In genomic region chr7:140192851-140193250, GRCm38 (mm10) we compare ENCODE assay signal across 27 mouse cellular contexts. TPM values are rescaled to one million over a fixed set of nuclear protein-coding genes. Genes with fewer than 3 reads are reported as not detected.
A peak's percentile ranks its signal among the peaks of the same experiment; 100 is the strongest.
DNase-seq lines count a peak whose midpoint lies in the region; ATAC-seq and TF ChIP-seq lines count a peak whose summit lies in the region.
"Had no signal": no experiment of that assay in that cellular context is flagged by ENCODE, and none has a peak within 500 bp of the region (broad histone marks: within the 10 kb centered on the region; RNA-seq: fewer than 3 reads in every experiment).

No protein-coding gene starts in this region.

- no peak for ATAC-seq in kidney, embryonic 16.5 days (ENCODE audit: low FRiP score, low TSS enrichment)
- ATAC-seq: forebrain, embryonic 15.5 days; hindbrain, postnatal 0 days had no signal

- H3K9ac ChIP-seq in kidney, embryonic 16.5 days (replicated peaks; ENCODE audit: low read length), result no peak overlapping the region
- H3K9ac ChIP-seq: embryonic facial prominence, embryonic 12.5 days; forebrain, embryonic 15.5 days; hindbrain, embryonic 13.5 days had no signal

- H3K36me3 ChIP-seq in kidney, embryonic 16.5 days (ENCODE audit: insufficient read depth, low read length), result no peaks in the 10 kb centered on the region
- H3K36me3 ChIP-seq: embryonic facial prominence, embryonic 12.5 days; forebrain, embryonic 15.5 days; hindbrain, embryonic 13.5 days had no signal

- TF ChIP-seq CTCF in layer of hippocampus, adult 2 months (conservative IDR thresholded peaks at IDR 0.05), result no peak

- H3K27ac ChIP-seq in layer of hippocampus, adult 2 months, result peak overlapping the region; percentile 33; the same call in 1 of the 2 replicates
- H3K27ac ChIP-seq in kidney, embryonic 16.5 days (ENCODE audit: low read length), result no peak overlapping the region
- H3K27ac ChIP-seq: embryonic facial prominence, embryonic 12.5 days; forebrain, embryonic 15.5 days; hindbrain, embryonic 13.5 days; hindbrain, postnatal 0 days had no signal

- no peaks in the 10 kb centered on the region for H3K9me3 ChIP-seq in kidney, embryonic 16.5 days (ENCODE audit: low read length)
- H3K9me3 ChIP-seq: embryonic facial prominence, embryonic 12.5 days; forebrain, embryonic 15.5 days; hindbrain, embryonic 13.5 days had no signal

- no peaks in the 10 kb centered on the region for H3K4me1 ChIP-seq in kidney, embryonic 16.5 days (ENCODE audit: insufficient read depth, low read length)
- H3K4me1 ChIP-seq: embryonic facial prominence, embryonic 12.5 days; forebrain, embryonic 15.5 days; hindbrain, embryonic 13.5 days had no signal

- H3K4me2 ChIP-seq in kidney, embryonic 16.5 days (replicated peaks; ENCODE audit: low read depth, low read length), result no peak overlapping the region
- H3K4me2 ChIP-seq: embryonic facial prominence, embryonic 12.5 days; forebrain, embryonic 15.5 days; heart, embryonic 11.5 days; hindbrain, embryonic 13.5 days had no signal

- no peak overlapping the region for H3K4me3 ChIP-seq in layer of hippocampus, adult 2 months
- no peak overlapping the region for H3K4me3 ChIP-seq in kidney, embryonic 16.5 days (ENCODE audit: low read length)
- H3K4me3 ChIP-seq: embryonic facial prominence, embryonic 12.5 days; forebrain, embryonic 15.5 days; hindbrain, embryonic 13.5 days had no signal

- WGBS in kidney, embryonic 16.5 days, result 74% methylated on average over 2 of the region's 2 CpGs

- peak; percentile 67 for DNase-seq in heart, adult 11 months
- DNase-seq in heart, postnatal 25 days (ENCODE audit: low spot score), result no peak
- no peak for DNase-seq in layer of hippocampus, adult 2 months (ENCODE audit: low spot score in 2 of 2)
- DNase-seq in layer of hippocampus, postnatal 25 days (ENCODE audit: extremely low spot score in 1 of 2, low spot score in 1 of 2), result no peak
- DNase-seq in CD4-positive helper T cell, adult 2 months (ENCODE audit: low read depth, low spot score), result peak; percentile 35
- DNase-seq in thymus, postnatal 0 days (ENCODE audit: low spot score), result peak; percentile 79
- DNase-seq in ovary, postnatal 10 days (ENCODE audit: low spot score), result no peak
- DNase-seq: adrenal gland, postnatal 10 days; B cell, adult 2 months; cerebellum, adult 11-12 months; cerebellum, adult 9-10 months; cerebellum, postnatal 25 days had no signal

- intact Hi-C loops in heart, postnatal 25 days (cut with DNase I), result no loop called here

- H3K27me3 ChIP-seq in kidney, embryonic 16.5 days (ENCODE audit: insufficient read depth, low read length), result no peaks in the 10 kb centered on the region
- H3K27me3 ChIP-seq: embryonic facial prominence, embryonic 12.5 days; forebrain, embryonic 15.5 days; hindbrain, embryonic 13.5 days had no signal

RNA-seq across cellular contexts. Expression of gene Olfr524, which starts 12.9 kb away (rescaled TPM):
- total RNA-seq in heart, postnatal 25 days (2021), result not detected
- total RNA-seq in layer of hippocampus, adult 2 months (2021), result not detected
- total RNA-seq in layer of hippocampus, postnatal 25 days (2021), result not detected
- 1.1 and 1.3 TPM in 2 replicates for polyA plus RNA-seq in thymus, postnatal 0 days (2015; fragmentation: Nextera tagmentation; extraction: Ambion mirVana)
- polyA plus RNA-seq in kidney, embryonic 16.5 days (2015; fragmentation: Nextera tagmentation; extraction: Ambion mirVana), result not detected in 2 replicates
- total RNA-seq: adrenal gland, postnatal 10 days; adrenal gland, postnatal 4 days; gastrocnemius, adult 8-10 months; hematopoietic stem cell, adult 5-6 weeks; hindbrain, postnatal 0 days; MEL had no signal
- polyA plus RNA-seq: brain, embryonic 14.5 days; cortical plate, adult 2 months; embryonic facial prominence, embryonic 12.5 days; forebrain, embryonic 11.5 days; forebrain, embryonic 15.5 days; gonadal fat pad, adult 2 months; heart, embryonic 11.5 days; heart, postnatal 0 days; hindbrain, embryonic 13.5 days; hindbrain, postnatal 0 days had no signal

RNA-seq across cellular contexts. Expression of gene Olfr523, which starts 19.8 kb away (rescaled TPM):
- total RNA-seq in heart, postnatal 25 days (2021), result not detected
- under 1 TPM; 0.10 to 0.20 TPM for total RNA-seq in layer of hippocampus, adult 2 months (2021)
- total RNA-seq in layer of hippocampus, postnatal 25 days (2021), result under 1 TPM in 1 of 2 experiments, not detected in 1; 0.25 TPM
- 0.08 TPM in 2 replicates for polyA plus RNA-seq in thymus, postnatal 0 days (2015; fragmentation: Nextera tagmentation; extraction: Ambion mirVana)
- not detected in 2 replicates for polyA plus RNA-seq in kidney, embryonic 16.5 days (2015; fragmentation: Nextera tagmentation; extraction: Ambion mirVana)
- total RNA-seq: adrenal gland, postnatal 10 days; adrenal gland, postnatal 4 days; gastrocnemius, adult 8-10 months; hematopoietic stem cell, adult 5-6 weeks; hindbrain, postnatal 0 days; MEL had no signal
- polyA plus RNA-seq: brain, embryonic 14.5 days; cortical plate, adult 2 months; embryonic facial prominence, embryonic 12.5 days; forebrain, embryonic 11.5 days; forebrain, embryonic 15.5 days; gonadal fat pad, adult 2 months; heart, embryonic 11.5 days; heart, postnatal 0 days; hindbrain, embryonic 13.5 days; hindbrain, postnatal 0 days had no signal

RNA-seq across cellular contexts. Expression of gene Cd163l1, which starts 25.2 kb away (rescaled TPM):
- total RNA-seq in heart, postnatal 25 days (2021), result not detected
- under 1 TPM; 0.44 to 0.56 TPM for total RNA-seq in layer of hippocampus, adult 2 months (2021)
- total RNA-seq in layer of hippocampus, postnatal 25 days (2021), result under 1 TPM; 0.39 to 0.63 TPM
- polyA plus RNA-seq in thymus, postnatal 0 days (2015; fragmentation: Nextera tagmentation; extraction: Ambion mirVana), result 40.2 and 40.6 TPM in 2 replicates
- 0.04 TPM in 1 of 2 replicates, not detected in the other for polyA plus RNA-seq in kidney, embryonic 16.5 days (2015; fragmentation: Nextera tagmentation; extraction: Ambion mirVana)
- total RNA-seq: adrenal gland, postnatal 4 days; gastrocnemius, adult 8-10 months; hematopoietic stem cell, adult 5-6 weeks; hindbrain, postnatal 0 days; MEL had no signal
- polyA plus RNA-seq: brain, embryonic 14.5 days; embryonic facial prominence, embryonic 12.5 days; forebrain, embryonic 15.5 days; heart, embryonic 11.5 days; heart, postnatal 0 days; hindbrain, embryonic 13.5 days; hindbrain, postnatal 0 days had no signal

RNA-seq across cellular contexts. Expression of gene Olfr522, which starts 28.3 kb away (rescaled TPM):
- total RNA-seq in heart, postnatal 25 days (2021), result not detected
- total RNA-seq in layer of hippocampus, adult 2 months (2021), result not detected
- not detected for total RNA-seq in layer of hippocampus, postnatal 25 days (2021)
- polyA plus RNA-seq in thymus, postnatal 0 days (2015; fragmentation: Nextera tagmentation; extraction: Ambion mirVana), result not detected in 2 replicates
- not detected in 2 replicates for polyA plus RNA-seq in kidney, embryonic 16.5 days (2015; fragmentation: Nextera tagmentation; extraction: Ambion mirVana)
- total RNA-seq: adrenal gland, postnatal 10 days; adrenal gland, postnatal 4 days; gastrocnemius, adult 8-10 months; hematopoietic stem cell, adult 5-6 weeks; hindbrain, postnatal 0 days; MEL had no signal
- polyA plus RNA-seq: brain, embryonic 14.5 days; cortical plate, adult 2 months; embryonic facial prominence, embryonic 12.5 days; forebrain, embryonic 11.5 days; forebrain, embryonic 15.5 days; gonadal fat pad, adult 2 months; heart, embryonic 11.5 days; heart, postnatal 0 days; hindbrain, embryonic 13.5 days; hindbrain, postnatal 0 days had no signal

RNA-seq across cellular contexts. Expression of gene Sprn, which starts 38.2 kb away (rescaled TPM):
- under 1 TPM; 0.36 to 0.84 TPM for total RNA-seq in heart, postnatal 25 days (2021)
- total RNA-seq in layer of hippocampus, adult 2 months (2021), result 100 to 1,000 TPM; 177 to 178 TPM
- 100 to 1,000 TPM; 191 to 207 TPM for total RNA-seq in layer of hippocampus, postnatal 25 days (2021)
- 0.06 and 0.07 TPM in 2 replicates for polyA plus RNA-seq in thymus, postnatal 0 days (2015; fragmentation: Nextera tagmentation; extraction: Ambion mirVana)
- 0.41 and 0.51 TPM in 2 replicates for polyA plus RNA-seq in kidney, embryonic 16.5 days (2015; fragmentation: Nextera tagmentation; extraction: Ambion mirVana)
- total RNA-seq: hematopoietic stem cell, adult 5-6 weeks; MEL had no signal

Comparison
In these comparisons a context has a peak if more than half of its experiments do, and no peak if none do; other contexts are left out.
1. DNase-seq: peak in heart, adult 11 months (single experiment), CD4-positive helper T cell, adult 2 months (single experiment) and thymus, postnatal 0 days (single experiment); none in heart, postnatal 25 days (single experiment), layer of hippocampus, adult 2 months (0 of 2), layer of hippocampus, postnatal 25 days (0 of 2) and ovary, postnatal 10 days (single experiment).